Mouse (Mus musculus) liver, embryonic 11.5 days (tissue): Measurements from ENCODE around the gene Ralgps1. TPM values are rescaled to one million over a fixed set of nuclear protein-coding genes. Genes with fewer than 3 reads are reported as not detected.

ENCODE experiments used
- ATAC-seq: fragments of 200-750 bp; cut with Nextera tagmentation; replicated peaks from 2 replicates; pipeline ENCODE4 v1.8.0; 2017; ENCODE audit warnings: moderate number of reproducible peaks, mild to moderate bottlenecking, moderate TSS enrichment, moderate library complexity; ENCODE audit not compliant: low FRiP score
- DNase-seq: peaks from one replicate; pipeline ENCODE4 v3.0.0-alpha.2; 2017; ENCODE audit warnings: low spot score
- H3K27ac ChIP-seq: fragments of 300-500 bp; sonication (generic); 2 replicates; pipeline ENCODE4 v1.5.1; 2014; ENCODE audit warnings: mild to moderate bottlenecking, low read depth, low read length, control low read depth
- H3K27me3 ChIP-seq: fragments of 300-500 bp; sonication (generic); replicated peaks from 2 replicates; pipeline ENCODE4 v1.6.1; 2014; ENCODE audit warnings: low read length, mixed read lengths; ENCODE audit not compliant: control insufficient read depth, insufficient read depth
- H3K36me3 ChIP-seq: fragments of 300-500 bp; sonication (generic); 2 replicates; pipeline ENCODE4 v1.6.1; 2014; ENCODE audit warnings: mild to moderate bottlenecking, low read length, moderate library complexity, mixed read lengths; ENCODE audit not compliant: control insufficient read depth, insufficient read depth
- H3K4me1 ChIP-seq: fragments of 300-500 bp; sonication (generic); replicated peaks from 2 replicates; pipeline ENCODE4 v1.6.1; 2014; ENCODE audit warnings: low read length, mixed read lengths; ENCODE audit not compliant: control insufficient read depth, insufficient read depth
- H3K4me2 ChIP-seq: fragments of 300-500 bp; sonication (generic); 2 replicates; pipeline ENCODE4 v1.6.1; 2014; ENCODE audit warnings: mild to moderate bottlenecking, control low read depth, moderate library complexity
- H3K4me3 ChIP-seq: fragments of 300-500 bp; sonication (generic); 2 replicates; pipeline ENCODE4 v1.5.1; 2014; ENCODE audit warnings: low read depth, low read length, control low read depth
- H3K9ac ChIP-seq: fragments of 300-500 bp; sonication (generic); 2 replicates; pipeline ENCODE4 v1.6.1; 2014; ENCODE audit warnings: low read depth, low read length, control low read depth
- H3K9me3 ChIP-seq: fragments of 300-500 bp; sonication (generic); 2 replicates; pipeline ENCODE4 v1.6.1; 2016; ENCODE audit warnings: low read length, inconsistent platforms, mixed read lengths; ENCODE audit not compliant: control insufficient read depth
- WGBS: fragments of 180-500 bp; shearing (Covaris S2); extraction: QIAGEN DNeasy Blood & Tissue Kit; methylation state at CpG from one replicate; pipeline ENCODE4 v1.1.7; 2014; 5-methylcytosine and 5-hydroxymethylcytosine counted together
- polyA plus RNA-seq: library from polyadenylated mRNA; unstranded; fragments of >200 nt; fragmentation: Nextera tagmentation; extraction: Ambion mirVana; gene quantifications from 2 replicates; pipeline ENCODE4 v1.2.1, GENCODE M21; 2014

Gene Ralgps1
- polyA plus RNA-seq, 1 experiment from 2014 or later: 3.0 TPM

DNA sequence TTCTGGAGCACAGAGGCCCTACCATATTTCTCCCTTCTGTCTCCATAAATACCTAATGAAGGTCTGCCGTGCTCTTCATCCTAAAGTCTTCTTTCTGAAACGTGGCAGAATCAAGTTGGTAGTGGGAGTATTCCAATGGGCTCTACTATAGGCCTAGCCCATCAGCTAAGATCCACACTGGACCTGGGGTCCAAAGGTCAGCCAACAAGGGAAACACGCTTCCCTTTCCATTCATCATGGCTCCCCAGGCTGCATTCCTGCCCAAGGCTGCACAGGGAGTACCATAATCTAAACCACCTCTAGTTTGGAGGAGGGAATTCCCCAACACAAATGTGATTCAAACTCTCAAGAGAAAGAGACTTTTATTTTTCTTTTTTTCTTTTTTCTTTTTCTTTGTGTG is 1.8 kb downstream of the Ralgps1 start:
- no peak overlapping the region for H3K27ac ChIP-seq
- H3K27me3 ChIP-seq: no peaks in the 10 kb centered on the region
- no peaks in the 10 kb centered on the region for H3K9me3 ChIP-seq
- H3K36me3 ChIP-seq: no peaks in the 10 kb centered on the region
- 80% methylated on average over 3 of the region's 3 CpGs for WGBS
- H3K4me3 ChIP-seq: no peak overlapping the region
- no peak for DNase-seq
- H3K4me1 ChIP-seq: 0 out of 2 replicates have a peak, but pooled peaks cover 3% of the 10 kb centered on the region
- H3K4me2 ChIP-seq: no peak overlapping the region
- ATAC-seq: no peak
- H3K9ac ChIP-seq: no peak overlapping the region

DNA sequence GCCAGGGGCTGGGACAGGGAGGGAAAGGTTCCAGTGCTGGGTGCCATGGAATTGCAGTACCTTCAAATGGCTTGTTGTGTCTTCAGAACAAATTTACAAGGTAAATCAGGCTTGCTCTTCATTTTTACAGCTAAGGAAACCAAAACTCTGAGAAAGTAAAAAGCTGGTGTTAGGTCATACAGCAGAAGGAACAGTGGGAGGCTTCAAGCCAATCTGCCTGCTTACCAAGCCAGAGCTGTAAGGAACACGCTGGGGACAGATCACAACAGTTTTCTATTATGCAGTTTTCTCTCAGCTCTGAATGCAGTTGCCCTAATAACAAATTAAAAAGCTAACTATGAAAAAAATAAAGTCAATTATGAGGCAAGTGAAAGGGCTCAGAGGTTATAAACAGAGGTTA is 2.8 kb downstream of the Ralgps1 start:
- Histone ChIP-seq H3K27ac (no peak overlapping the region), H3K4me3 (no peak overlapping the region), H3K4me1 (0 out of 2 replicates have a peak, but pooled peaks cover 3% of the 10 kb centered on the region), H3K9ac (no peak overlapping the region), H3K9me3 (no peaks in the 10 kb centered on the region), H3K36me3 (no peaks in the 10 kb centered on the region), H3K4me2 (no peak overlapping the region), H3K27me3 (no peaks in the 10 kb centered on the region)
- no peak for DNase-seq
- WGBS: 72% methylated on average over 1 of the region's 1 CpGs
- no peak for ATAC-seq

DNA sequence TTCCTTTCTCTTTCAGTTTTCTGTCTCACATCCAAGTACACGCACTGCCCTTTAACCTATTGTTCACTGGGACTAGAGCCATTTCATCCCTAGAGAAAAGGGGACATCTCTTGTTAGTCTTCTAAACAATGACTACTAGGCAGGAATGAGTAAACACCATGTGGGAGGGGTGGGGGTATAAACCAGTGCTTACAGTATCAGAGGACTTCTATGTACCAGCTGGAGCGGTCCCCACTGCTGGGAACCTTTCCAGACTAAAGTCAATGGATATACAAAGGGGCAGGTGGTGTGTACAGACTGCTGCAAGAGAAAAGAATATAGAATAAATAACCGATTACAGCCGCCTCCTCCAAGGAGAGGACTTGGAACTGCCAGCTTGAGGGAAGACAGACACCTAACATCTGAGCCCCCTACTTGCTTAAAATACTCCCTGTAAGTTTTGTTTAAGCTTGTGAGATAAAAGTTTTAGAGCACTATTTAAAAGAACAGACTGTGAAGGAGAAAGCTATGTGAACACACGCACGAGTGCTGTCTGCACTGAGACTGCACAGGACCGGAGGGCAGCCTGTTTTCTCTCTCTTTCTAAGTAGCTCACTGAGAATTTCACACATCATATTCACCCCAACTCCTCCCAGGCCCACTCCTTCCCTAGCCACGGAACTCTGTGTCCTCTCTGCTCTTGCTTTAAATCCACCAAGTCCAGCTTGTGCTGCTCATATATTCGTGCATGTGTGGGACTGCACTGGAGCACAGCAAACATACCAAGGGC is 5.4 kb downstream of the Ralgps1 start:
- no peak for DNase-seq
- Histone ChIP-seq H3K4me2 (no peak overlapping the region), H3K27ac (no peak overlapping the region), H3K36me3 (no peaks in the 10 kb centered on the region), H3K9me3 (no peaks in the 10 kb centered on the region), H3K9ac (no peak overlapping the region), H3K4me1 (0 out of 2 replicates have a peak, but pooled peaks cover 3% of the 10 kb centered on the region), H3K27me3 (no peaks in the 10 kb centered on the region), H3K4me3 (no peak overlapping the region)
- 70% methylated on average over 9 of the region's 9 CpGs for WGBS
- ATAC-seq: no peak

DNA sequence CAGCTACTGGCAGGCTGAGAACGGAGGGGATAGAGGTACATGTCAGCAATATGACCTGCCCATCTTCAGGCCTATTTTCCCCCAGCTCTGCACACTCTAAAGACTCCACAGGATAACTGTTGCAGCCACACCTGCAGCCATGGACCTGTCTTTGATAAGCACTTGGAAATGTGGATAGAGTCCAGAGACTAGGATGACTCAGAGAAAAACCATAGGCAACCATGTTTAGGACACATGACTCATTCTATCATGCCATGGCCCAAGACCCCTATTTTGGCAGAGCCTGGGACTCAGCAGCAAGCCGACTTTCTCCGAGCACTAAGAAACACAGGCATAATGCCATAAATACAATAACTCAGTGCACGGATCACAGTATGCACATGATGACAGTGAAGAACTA is 6.6 kb downstream of the Ralgps1 start:
- no peak for ATAC-seq

DNA sequence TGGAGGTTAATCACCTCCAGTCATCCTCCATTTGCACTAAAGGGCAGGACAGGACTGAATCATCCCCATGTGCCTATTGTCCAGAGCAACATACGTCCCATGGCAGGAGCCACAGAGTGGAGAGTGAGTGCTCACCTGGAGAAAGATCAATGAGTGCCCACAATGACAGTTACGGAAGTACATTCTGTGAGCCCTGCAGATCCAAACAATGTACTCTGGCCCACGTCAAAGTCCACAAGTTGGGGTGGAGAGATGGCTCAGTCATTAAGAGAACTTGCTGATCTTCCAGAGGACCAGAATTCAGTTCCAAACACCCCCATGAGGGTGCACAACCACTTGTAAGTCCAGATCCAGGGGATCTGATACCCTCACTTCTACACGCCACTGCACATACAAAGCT is 7.4 kb downstream of the Ralgps1 start:
- WGBS: 74% methylated on average over 4 of the region's 4 CpGs
- Histone ChIP-seq H3K27me3 (no peaks in the 10 kb centered on the region), H3K4me2 (no peak overlapping the region), H3K9me3 (no peaks in the 10 kb centered on the region), H3K4me1 (0 out of 2 replicates have a peak, but pooled peaks cover 3% of the 10 kb centered on the region), H3K9ac (no peak overlapping the region), H3K36me3 (no peaks in the 10 kb centered on the region), H3K4me3 (no peak overlapping the region), H3K27ac (no peak overlapping the region)
- DNase-seq: no peak
- ATAC-seq: no peak

More for the DNA sequence above, 6.6 kb downstream of the Ralgps1 start:
- Histone ChIP-seq H3K4me2 (no peak overlapping the region), H3K27ac (no peak overlapping the region), H3K27me3 (no peaks in the 10 kb centered on the region), H3K9ac (no peak overlapping the region), H3K9me3 (no peaks in the 10 kb centered on the region), H3K4me3 (no peak overlapping the region), H3K4me1 (0 out of 2 replicates have a peak, but pooled peaks cover 3% of the 10 kb centered on the region), H3K36me3 (no peaks in the 10 kb centered on the region)
- DNase-seq: no peak
- WGBS: 89% methylated on average over 4 of the region's 4 CpGs

DNA sequence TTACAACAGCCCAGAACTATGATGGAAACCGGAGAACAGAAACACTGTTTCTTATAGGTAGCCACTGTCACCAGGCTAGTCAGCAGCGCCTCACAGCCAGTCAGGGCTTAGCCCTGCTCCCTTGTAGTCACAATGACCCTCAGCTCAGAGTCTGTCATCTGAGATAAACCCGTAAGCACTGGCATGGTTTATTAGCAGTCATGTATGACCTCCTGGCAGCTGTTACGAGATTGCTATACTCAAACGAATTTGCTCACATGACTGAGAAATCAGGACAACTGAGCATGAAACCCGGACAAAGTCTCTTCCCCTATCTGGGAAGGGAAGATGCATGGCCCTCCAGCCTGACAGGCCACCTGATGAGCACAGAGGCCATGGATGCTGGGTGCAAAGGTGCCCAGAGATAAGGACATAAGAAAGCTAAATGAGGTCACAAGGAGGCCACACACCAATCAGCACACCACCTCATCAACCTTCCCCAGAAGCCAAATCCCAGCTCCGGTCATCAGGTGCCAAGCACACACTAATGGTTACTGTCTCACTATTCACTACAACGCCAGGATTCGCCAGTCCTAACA is 10.1 kb downstream of the Ralgps1 start:
- H3K4me2 ChIP-seq: no peak overlapping the region
- no peak overlapping the region for H3K4me3 ChIP-seq
- H3K9me3 ChIP-seq: no peaks in the 10 kb centered on the region
- ATAC-seq: no peak
- H3K9ac ChIP-seq: no peak overlapping the region
- H3K27me3 ChIP-seq: no peaks in the 10 kb centered on the region
- WGBS: 65% methylated on average over 9 of the region's 9 CpGs
- H3K4me1 ChIP-seq: 0 out of 2 replicates have a peak, but pooled peaks cover under 1% of the 10 kb centered on the region
- DNase-seq: no peak
- H3K36me3 ChIP-seq: no peaks in the 10 kb centered on the region
- H3K27ac ChIP-seq: no peak overlapping the region

DNA sequence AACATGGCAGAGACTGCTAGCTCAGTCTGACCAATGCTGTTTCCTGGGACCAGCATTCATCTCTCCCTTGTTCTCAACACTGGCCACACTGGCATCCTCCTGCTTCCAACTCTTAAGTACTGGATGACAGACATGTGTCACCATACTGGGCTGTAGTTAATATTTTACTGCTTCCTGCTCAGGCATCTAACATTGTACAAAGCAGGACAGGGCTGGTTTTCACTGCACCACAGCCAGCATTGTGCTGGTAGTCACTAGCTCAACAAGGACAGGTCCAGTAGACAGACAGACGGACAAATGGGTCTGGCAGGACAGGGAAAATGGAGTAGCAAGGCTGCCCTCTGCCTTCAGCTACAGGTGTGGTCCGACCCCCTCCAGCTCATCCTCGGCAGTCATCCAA is 10.7 kb downstream of the Ralgps1 start:
- H3K27ac ChIP-seq: no peak overlapping the region
- H3K9ac ChIP-seq: no peak overlapping the region
- DNase-seq (no peak), ATAC-seq (no peak)
- no peak overlapping the region for H3K4me2 ChIP-seq
- no peaks in the 10 kb centered on the region for H3K36me3 ChIP-seq
- WGBS: 70% methylated on average over 3 of the region's 3 CpGs
- H3K27me3 ChIP-seq: no peaks in the 10 kb centered on the region
- H3K4me1 ChIP-seq: no peaks in the 10 kb centered on the region
- H3K9me3 ChIP-seq: no peaks in the 10 kb centered on the region
- no peak overlapping the region for H3K4me3 ChIP-seq

DNA sequence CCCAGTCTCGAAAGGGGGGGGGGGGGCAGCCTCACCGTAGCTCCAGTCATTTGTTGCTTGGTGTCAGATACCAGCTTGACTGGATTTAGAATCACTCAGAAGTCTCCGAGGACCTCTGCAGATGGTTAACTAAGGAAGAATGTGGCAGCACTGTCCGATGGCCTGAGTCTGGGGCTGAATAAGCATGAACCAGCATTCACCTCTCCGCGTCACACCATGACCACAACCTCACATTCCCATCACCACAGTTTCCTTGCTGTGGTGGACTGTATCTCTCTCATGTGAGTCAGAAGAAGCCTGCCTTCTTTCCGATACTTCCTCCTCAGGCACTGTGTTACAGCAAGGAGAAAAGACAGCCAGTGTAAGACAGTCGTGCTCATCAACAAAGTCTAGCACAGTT is 12.1 kb downstream of the Ralgps1 start:
- Histone ChIP-seq H3K4me2 (no peak overlapping the region), H3K27me3 (no peaks in the 10 kb centered on the region), H3K27ac (no peak overlapping the region), H3K9me3 (no peaks in the 10 kb centered on the region), H3K36me3 (no peaks in the 10 kb centered on the region), H3K4me3 (no peak overlapping the region), H3K9ac (no peak overlapping the region), H3K4me1 (no peaks in the 10 kb centered on the region)
- ATAC-seq (no peak), DNase-seq (no peak)
- 51% methylated on average over 8 of the region's 8 CpGs for WGBS
